Mouse (Mus musculus) R1 (cell line): ENCODE measurements around the gene Nphp3.

Source experiments
- DNase-seq: peaks from one replicate; pipeline ENCODE4 v3.0.0-alpha.2; 2018; ENCODE audit warnings: low read depth, low spot score

Gene Nphp3

GRCm38 (mm10) chr9:104063244-104063961 is 61.1 kb downstream of the Nphp3 start, which contains the start of gene Acad11:
TSS of gene Acad11 (plus strand) at chr9:104063377.
- DNase-seq: peak; percentile 95

GRCm38 (mm10) chr9:104064571-104064970 is 62.2 kb downstream of the Nphp3 start:
- no peak for DNase-seq

GRCm38 (mm10) chr9:104070241-104070640 is 67.9 kb downstream of the Nphp3 start:
- DNase-seq: no peak

GRCm38 (mm10) chr9:104070863-104071604 is 68.7 kb downstream of the Nphp3 start:
- no peak for DNase-seq

- DNase-seq: peak; percentile 62
Observed at GRCm38 (mm10) chr9:104075808-104076207, 73.5 kb downstream of the Nphp3 start.

GRCm38 (mm10) chr9:104078780-104079179 is 76.4 kb downstream of the Nphp3 start:
- no peak for DNase-seq

GRCm38 (mm10) chr9:104079379-104079778 is 77.0 kb downstream of the Nphp3 start:
- DNase-seq: peak; percentile 73

- no peak for DNase-seq
Observed at GRCm38 (mm10) chr9:104080038-104080437, 77.7 kb downstream of the Nphp3 start.

- DNase-seq: peak; percentile 44
Observed at GRCm38 (mm10) chr9:104085730-104086429, 83.5 kb downstream of the Nphp3 start.

- peak; percentile 63 for DNase-seq
Observed at GRCm38 (mm10) chr9:104088555-104088954, 86.2 kb downstream of the Nphp3 start.

GRCm38 (mm10) chr9:104092945-104093344 is 90.6 kb downstream of the Nphp3 start:
- no peak for DNase-seq
